Mouse (Mus musculus) myocyte (in vitro differentiated cells): ENCODE measurements at regions not wholly inside any gene's neighbourhood (a gene's known extent, or its start where the extent isn't known, plus 50 kb on each side); places are given as distances from the start of the nearest gene placed in this dataset.

Source experiments
- CEBPB ChIP-seq: IDR thresholded peaks from 2 replicates; pipeline ENCODE4 v1.6.1; 2011; ENCODE audit warnings: mild to moderate bottlenecking, moderate library complexity; ENCODE audit not compliant: poor library complexity, insufficient read depth, severe bottlenecking
- MAX ChIP-seq: IDR thresholded peaks from one replicate; pipeline ENCODE4 v1.6.1; 2011; ENCODE audit warnings: low read depth, mild to moderate bottlenecking, control low read depth
- MYOD1 ChIP-seq, 3 experiments: IDR thresholded peaks; one replicate each; pipeline ENCODE4 v1.6.1; 2011; ENCODE audit warnings: control low read depth in 2 of 3, low read depth in 2 of 3, mild to moderate bottlenecking in 2 of 3, moderate library complexity in 1 of 3; ENCODE audit not compliant: insufficient read length in 2 of 3, control insufficient read depth in 1 of 3
- MYOG ChIP-seq, 3 experiments: IDR thresholded peaks; one replicate each; pipeline ENCODE4 v1.6.1; 2011; ENCODE audit warnings: control low read depth in 2 of 3, low read depth in 2 of 3, mild to moderate bottlenecking in 2 of 3; ENCODE audit not compliant: insufficient read length in 2 of 3, control insufficient read depth in 1 of 3, insufficient read depth in 1 of 3
- POLR2A ChIP-seq: IDR thresholded peaks from one replicate; pipeline ENCODE4 v1.6.1; 2011; ENCODE audit warnings: low read depth, mild to moderate bottlenecking, control low read depth, moderate library complexity; ENCODE audit not compliant: insufficient read length
- POLR2AphosphoS2 ChIP-seq: IDR thresholded peaks from one replicate; pipeline ENCODE4 v1.6.1; 2011; ENCODE audit warnings: low read depth, control low read depth; ENCODE audit not compliant: insufficient read length
- TCF12 ChIP-seq: IDR thresholded peaks from one replicate; pipeline ENCODE4 v1.6.1; 2011; ENCODE audit warnings: mild to moderate bottlenecking, control low read depth; ENCODE audit not compliant: poor library complexity, insufficient read depth, severe bottlenecking

GRCm38 (mm10) chr1:28328539-28328938, 451.5 kb downstream of the Gm597 start:
- TF ChIP-seq POLR2AphosphoS2: no peak
- no peak for TF ChIP-seq POLR2A
- TF ChIP-seq TCF12: no peak
- no peak for TF ChIP-seq MYOD1 (IDR thresholded peaks at IDR 0.05; ENCODE audit: control insufficient read depth in 1 of 3, insufficient read length in 2 of 3, low read depth in 2 of 3)
- no peak for TF ChIP-seq MAX
- TF ChIP-seq CEBPB: no peak
- TF ChIP-seq MYOG (IDR thresholded peaks at IDR 0.05; ENCODE audit: control insufficient read depth in 1 of 3, insufficient read depth in 1 of 3, insufficient read length in 2 of 3, low read depth in 2 of 3): no peak
